Mouse (Mus musculus): Measurements from ENCODE around the gene Pofut1. TPM values are rescaled to one million over a fixed set of nuclear protein-coding genes. Genes with fewer than 3 reads are reported as not detected.
"Not testable (repeated sequence)": the region's sequence is repeated elsewhere in the genome, so short reads cannot be mapped to it uniquely, and the experiment has no call there.

Gene Pofut1
- total RNA-seq, 2 experiments from 2014 or later = 19.2 to 22.5 TPM

DNA sequence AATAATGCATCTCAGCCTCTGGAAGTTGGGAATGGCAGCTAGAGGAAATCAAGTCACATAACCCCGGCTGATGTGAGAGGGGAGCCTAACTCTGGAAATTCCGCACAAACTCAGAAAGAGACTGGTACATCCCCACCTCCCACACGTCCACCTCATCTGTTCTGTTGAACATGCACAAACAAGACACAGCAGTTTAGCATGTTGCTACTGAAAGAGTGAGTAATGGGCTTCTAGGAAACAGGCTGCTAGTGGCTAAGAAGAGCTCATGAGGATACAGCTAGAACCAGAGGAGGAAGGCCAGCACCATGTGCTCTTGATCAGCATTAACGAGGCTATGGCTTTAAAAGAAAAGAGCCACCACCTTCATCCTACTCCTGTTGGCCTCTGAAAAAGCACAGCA lies 3.4 kb upstream of the Pofut1 start:
- intact Hi-C loops (cut with DNase I) = loop anchor here (5.0 kb wide), 1 partner anchor 76 kb away; the partner anchor contains the start of gene Tm9sf4
- no peak for DNase-seq

DNA sequence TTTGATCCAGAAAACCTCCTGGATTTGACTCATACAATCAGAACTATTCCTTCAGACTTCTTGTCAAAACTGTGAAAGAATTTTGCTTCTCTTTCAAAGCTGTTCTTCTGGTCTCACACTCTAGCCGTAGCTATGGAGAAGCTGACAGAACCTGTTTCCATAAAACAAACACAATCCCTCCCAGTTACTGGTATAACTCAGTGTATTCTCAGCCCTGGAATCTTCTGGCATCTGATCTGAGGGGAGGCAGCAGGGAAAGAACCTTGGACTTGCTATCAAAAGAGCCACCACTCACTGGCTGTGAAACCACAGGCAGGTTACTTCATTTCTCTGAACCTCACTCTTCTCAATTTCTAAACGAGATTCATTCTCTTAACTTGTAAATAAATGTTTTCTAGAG lies 2.9 kb upstream of the Pofut1 start:
- intact Hi-C loops (cut with DNase I) = loop anchor here (5.0 kb wide), 1 partner anchor 76 kb away; the partner anchor contains the start of gene Tm9sf4
- no peak for DNase-seq

DNA sequence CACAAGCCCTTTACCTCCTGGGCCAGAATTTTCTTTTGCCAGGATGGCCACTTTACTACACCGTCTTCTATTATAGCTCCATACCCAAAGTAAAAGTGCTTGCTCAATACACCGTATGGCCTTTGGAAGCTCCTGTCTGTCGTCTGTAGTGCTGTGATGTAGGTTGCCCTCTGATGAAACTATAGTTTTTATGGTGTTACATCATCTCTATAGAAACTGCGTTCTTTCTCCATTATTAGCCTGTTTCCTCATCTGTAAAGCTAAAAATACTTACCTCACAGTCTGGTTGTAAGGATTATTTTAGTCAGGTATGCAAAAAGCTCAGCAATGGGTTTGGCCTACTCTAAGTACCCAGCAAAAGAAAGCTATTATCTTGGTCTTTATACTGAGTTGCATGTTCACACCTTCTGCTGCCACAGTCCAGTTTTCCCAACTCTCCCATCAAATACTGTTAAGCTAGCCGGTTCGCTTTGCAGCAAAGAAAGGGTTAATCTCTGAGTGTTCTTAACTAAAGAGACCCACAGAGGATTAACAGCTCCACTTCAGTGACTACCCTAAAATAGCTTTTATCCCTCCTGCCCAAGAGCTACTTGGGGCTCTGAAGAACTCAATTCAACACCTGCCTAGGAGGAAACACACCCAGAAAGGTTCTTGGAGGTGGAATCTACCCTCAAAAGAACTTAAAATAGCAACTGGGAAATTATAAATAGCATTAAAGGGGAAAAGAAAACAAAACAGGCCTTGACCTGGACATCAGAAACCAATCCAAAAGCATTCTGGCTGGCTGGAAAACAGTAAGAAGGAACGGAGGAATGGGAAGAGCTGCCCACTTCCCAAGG lies 2.1 kb upstream of the Pofut1 start:
- DNase-seq = no peak
- intact Hi-C loops (cut with DNase I) = loop anchor here (5.0 kb wide), 1 partner anchor 77 kb away; the partner anchor contains the start of gene Tm9sf4

DNA sequence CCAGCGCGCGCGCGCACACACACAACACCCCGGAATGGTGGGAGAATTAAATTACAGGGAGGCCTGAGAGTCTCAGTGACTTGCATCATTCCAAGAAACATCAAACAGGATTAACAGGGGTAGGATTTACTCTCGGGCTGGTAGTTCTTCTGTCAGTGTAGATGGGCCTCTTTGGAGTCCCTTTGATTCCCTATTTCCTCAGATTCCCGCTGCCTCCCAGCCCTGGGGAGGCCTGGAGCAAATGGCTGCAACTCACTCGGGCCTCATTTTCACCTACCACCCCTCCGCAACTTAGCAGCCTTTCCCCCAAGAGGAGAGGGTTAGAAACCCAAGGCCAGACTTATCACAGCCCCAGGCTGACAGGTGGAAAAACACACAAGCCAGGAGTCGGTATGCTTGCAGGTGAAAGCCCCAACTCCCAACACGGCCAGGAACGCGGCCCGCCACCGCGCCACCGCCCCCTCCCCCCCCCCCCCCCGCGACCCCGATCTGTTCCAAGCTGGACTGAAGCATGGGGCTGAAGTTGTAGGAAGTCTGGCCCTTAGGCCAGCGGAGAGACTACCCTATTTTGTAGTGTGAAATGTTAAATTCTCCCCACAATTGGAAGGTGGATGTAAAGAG lies 1.4 kb upstream of the Pofut1 start:
- intact Hi-C loops (cut with DNase I) = loop anchor here (5.0 kb wide), 5 partner anchors 52 to 172 kb away; partner anchors contain the start of genes Kif3b and Tm9sf4
- DNase-seq = peak in 1 of 2 experiments; percentile 31

DNA sequence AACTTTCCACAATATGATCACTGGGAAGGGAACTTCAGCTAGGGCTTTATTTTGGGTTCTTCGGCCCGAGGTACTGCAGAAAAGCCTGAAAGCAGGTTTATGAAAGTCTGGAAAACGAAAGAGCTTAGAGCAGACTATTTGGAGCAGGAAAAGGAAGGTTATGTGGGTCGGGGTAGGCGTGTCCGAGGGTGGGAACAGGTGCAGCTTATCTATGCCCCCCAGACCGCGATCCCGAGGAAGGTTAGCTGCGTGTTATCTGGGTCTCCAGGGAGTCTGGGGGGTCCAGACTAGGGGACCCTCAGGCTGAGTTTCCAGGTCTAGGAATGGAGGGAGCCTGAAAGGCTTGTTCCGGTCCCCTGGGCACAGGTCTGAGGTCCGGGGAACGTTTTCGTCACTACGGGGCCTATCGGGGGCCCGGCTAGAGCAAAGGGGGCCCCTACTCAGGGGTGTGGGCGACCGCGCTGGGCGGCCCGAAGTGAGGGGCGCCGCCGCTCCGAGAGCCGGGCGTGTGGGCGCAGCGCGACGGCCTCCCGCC lies 565 bp upstream of the Pofut1 start:
- intact Hi-C loops (cut with DNase I) = loop anchor here (5.0 kb wide), 4 partner anchors 52 to 172 kb away; partner anchors contain the start of gene Kif3b
- peak in 1 of 2 experiments; percentile 45 for DNase-seq

DNA sequence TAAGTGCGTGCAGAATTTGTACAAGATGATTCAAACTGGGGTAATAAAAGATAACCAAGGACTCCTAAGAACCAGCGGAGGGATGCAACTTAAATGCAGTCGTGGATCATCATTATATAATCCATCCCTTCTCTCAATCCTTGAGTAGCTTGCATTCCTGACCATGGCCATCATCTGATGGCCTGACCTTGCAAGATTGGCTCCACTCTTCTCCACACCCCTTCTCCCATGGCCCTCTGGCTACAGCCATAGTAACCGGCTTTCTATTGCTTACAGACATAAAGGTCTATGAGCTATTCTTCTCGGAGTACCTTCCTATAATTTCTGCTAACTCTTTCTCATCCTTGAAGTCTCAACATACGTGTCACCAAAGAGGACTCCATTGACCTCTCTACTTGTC lies 823 bp downstream of the Pofut1 start:
- intact Hi-C loops (cut with DNase I) = loop anchor here (5.0 kb wide), 4 partner anchors 50 to 170 kb away; partner anchors contain the start of gene Kif3b
- DNase-seq = no peak

DNA sequence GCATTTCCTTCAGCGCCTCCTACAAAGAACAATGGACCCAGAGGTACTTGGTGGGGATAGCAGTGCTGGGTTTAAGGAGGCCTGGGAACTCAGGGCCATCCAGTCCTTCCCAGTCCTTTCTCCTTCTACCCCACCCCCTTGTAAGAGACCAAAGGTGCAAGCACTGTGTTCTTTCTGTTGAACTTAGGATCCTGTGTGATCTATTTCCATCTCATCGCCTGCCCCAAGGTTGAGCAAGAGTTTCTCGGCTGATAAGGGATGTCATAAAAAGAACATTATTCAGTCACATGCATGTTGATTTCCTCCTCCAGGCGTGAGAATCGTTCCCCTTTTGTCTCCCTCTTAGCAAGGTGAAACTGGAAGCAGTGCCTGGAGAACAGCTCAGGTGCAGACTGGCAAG lies 8.4 kb downstream of the Pofut1 start:
- DNase-seq = no peak
- intact Hi-C loops (cut with DNase I) = no loop called here

DNA sequence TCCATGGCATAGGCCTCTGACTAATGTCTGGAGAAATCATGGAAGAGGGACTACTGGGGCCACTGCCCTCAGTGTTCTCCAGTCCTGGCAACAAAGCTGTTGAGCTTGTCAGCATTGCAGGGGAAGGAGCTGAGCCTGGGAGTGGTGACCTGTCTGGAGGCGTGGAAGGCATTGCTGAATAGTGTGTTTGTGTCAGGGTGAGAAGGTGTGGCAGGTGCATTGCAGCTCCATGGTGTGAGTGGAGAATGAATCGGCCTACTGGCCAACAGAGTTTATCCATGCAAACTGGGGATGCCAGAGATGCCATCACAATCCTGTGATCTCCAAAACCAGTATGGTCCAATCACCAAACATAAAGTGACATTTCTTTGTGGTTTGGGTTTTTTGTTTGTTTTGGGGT lies 15.3 kb downstream of the Pofut1 start:
- no peak for DNase-seq
- intact Hi-C loops (cut with DNase I) = no loop called here

DNA sequence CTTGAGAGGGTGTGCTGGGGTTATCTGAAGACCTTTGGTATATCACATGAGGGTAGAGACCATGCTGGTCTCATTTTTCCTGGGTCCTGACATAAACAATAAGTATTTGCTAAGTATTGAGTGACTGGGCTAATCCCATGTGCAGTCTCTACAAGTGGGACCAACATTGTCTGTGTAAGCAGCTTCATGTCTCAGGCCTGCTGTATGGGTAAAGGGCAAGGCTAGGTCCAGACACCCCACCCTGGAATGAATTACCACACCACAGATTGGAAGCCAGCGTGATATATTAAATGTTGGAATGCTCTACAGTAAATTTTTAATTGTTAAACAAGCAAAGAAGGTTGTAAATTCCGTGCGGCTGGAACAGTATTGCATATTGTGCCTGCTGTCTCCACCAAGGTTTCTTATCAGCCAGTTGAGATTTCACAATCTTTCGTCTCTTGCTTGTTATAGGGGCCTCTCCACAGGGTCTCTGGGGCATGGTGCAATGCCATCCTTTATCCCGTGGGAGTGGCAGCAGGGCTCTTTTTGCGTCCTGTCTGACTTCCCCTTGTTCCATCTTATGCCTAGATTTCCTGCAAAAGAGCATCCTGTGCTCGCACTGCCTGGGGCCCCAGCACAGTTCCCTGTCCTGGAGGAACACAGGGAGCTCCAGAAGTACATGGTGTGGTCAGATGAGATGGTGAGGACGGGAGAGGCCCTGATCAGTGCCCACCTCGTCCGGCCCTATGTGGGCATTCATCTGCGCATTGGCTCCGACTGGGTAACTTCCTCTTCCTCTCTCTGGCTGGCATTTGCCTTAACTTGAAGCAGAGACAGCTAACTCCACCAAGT lies 17.9 kb downstream of the Pofut1 start:
- intact Hi-C loops (cut with DNase I) = no loop called here
- no peak for DNase-seq

DNA sequence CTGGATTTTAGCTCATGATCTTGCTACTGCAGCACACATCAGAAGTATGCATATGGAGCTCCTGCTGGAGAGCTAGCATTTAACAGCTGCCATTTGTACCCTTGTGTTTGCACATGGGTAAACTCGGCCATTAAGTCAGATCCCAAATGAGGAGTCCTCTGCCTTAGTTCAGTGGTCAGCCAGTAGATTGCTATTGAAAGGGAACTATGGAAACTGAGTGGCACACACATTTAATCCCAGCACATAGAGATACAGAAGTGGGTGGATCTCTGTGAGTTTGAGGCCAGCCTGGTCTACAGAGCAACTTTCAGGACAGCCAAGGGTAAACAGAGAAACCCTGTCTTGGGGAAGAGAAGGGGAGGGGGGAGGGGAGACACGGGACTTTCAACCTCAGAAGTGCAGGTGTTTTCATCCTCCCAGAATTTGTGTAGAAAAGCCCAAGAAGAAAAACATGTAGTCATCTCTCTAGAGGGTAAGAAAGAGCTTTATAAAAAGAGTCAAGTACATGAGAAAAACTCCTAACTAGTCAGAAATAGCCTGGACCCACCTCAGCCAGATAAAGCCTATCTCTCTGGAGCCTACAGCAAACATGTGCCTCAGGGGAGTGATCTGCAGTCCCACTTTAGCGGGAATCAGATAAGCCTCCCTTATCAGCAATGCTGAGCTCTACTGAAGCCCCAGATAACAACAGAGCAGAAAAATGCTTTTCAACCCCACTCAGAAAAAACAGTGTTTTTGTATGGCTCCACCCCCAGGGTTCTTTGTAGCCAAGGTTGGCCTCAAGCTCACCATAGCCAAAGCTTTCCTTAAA lies 18.7 kb downstream of the Pofut1 start:
- no peak for DNase-seq
- intact Hi-C loops (cut with DNase I) = no loop called here

DNA sequence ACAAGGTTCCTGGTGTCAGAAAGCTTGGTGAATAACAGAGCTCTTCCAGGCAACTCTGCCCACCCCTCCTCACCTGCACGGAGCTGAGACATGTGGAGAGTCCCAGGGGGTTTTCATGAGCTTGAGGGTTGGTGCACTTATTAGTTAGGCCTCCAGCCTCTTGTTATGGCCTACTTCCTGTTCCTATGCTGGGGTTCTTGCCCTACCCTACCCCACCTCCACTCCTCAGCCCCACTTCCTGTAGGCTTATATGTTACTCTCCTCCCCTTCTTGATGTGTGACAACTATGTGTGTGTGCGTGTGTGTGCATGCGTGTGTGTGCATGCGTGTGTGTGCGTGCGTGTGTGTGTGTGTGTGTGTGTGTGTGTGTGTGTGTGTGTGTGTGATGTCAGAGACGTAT lies 21.7 kb downstream of the Pofut1 start:
- intact Hi-C loops (cut with DNase I) = no loop called here

DNA sequence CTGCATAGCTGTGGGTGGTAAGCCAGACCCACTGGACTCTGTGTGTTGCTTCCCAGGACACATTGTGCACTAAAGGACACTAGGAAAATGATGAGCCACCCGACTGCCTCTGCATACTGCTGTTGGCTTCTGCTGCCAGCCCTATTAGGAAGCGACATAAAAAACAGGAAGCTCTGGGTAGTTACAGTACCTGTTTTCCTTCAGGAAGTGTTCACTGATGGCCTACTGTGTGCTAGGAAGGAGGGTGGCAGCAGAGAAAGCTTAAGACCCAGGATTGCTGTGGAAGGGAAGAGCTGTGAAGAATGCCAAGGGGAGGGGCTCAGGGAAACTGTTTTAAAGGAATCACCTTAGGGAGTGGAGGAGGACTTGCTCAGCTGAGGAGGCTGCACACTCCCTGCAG lies 26.0 kb downstream of the Pofut1 start:
- no peak for DNase-seq
- intact Hi-C loops (cut with DNase I) = no loop called here

More for the DNA sequence above, 21.7 kb downstream of the Pofut1 start:
- DNase-seq = no peak

DNA sequence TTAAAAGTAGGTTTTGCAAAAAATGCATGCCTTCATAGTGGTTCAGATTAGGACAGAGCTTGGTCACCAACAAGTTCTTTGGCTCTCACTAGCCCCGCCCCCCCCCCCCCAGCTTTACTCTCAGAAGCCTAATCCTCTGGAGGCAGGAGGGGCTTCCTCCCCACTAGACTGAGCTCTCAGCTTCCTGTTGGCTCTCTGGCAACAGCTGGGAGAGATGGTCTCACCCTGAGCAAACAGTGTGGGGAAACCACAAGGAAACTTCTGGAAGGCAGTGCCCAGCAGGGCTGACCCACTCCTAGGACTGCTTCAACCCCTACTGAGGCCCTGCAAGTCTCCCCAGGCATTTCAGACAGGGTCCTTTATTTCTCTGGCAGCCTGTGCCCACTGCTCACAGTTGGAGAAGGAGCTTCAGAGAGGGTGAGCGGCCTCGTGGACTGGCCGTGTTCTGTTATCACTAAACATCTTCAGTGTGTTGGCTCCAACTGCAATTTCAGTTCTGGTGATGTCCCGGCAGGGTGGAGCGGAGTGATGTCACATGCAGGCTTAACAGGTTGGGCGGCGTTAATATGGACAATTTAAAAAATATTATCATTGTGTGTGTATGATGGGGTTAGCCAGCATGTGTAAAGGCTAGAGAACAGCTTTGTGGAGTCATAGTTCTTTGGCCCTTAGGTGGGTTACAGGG lies 29.0 kb downstream of the Pofut1 start:
- intact Hi-C loops (cut with DNase I); DNase-seq: not testable (repeated sequence)

DNA sequence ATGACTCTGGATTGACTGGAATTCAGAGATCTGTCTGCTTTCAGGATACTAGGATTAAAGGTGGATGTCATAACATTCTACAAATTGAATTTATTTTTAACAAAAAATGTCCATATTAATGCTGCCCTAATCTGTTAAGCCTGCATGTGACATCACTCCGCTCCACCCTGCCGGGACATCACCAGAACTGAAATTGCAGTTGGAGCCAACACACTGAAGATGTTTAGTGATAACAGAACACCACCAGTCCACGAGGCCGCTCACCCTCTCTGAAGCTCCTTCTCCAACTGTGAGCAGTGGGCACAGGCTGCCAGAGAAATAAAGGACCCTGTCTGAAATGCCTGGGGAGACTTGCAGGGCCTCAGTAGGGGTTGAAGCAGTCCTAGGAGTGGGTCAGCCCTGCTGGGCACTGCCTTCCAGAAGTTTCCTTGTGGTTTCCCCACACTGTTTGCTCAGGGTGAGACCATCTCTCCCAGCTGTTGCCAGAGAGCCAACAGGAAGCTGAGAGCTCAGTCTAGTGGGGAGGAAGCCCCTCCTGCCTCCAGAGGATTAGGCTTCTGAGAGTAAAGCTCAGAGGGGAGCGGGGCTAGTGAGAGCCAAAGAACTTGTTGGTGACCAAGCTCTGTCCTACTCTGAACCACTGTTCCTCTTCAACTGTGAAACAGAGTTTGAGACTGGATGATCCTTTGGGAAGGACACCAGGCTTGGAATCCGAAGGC lies 33.0 kb downstream of the Pofut1 start:
- intact Hi-C loops (cut with DNase I); DNase-seq: not testable (repeated sequence)

DNA sequence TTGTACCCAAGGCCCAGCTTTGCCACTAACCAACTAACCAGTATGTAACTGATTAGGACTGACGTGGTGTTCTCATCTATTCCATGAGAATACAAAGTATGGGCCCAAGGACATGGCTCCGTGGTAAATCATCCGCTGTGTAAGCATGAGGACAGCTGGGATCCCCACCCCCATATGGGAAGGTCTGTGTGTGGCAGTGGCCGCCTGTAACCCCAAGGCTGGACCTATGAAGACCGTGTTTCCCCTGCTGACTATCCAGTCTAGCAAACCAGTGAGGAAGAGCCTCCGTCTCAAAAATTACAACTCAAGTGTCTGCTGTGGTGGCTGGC lies 33.5 kb downstream of the Pofut1 start:
- DNase-seq = no peak
- intact Hi-C loops (cut with DNase I) = no loop called here

DNA sequence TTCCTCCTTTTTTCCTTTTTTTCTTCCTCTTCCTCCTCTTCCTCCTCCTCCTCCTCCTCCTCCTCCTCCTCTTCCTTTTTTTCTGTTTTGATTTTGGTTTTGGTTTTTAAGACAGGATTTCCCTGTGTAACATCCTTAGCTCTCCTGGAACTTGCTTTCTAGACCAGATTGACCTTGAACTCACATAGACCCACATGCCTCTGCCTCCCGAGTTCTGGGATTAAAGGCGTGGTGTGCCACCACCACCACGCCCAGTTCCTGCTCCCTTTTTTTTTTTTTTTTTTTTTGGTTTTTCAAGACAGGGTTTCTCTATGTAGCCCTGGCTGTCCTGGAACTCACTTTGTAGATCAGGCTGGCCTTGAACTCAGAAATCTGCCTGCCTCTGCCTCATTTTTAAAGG lies 34.2 kb downstream of the Pofut1 start:
- DNase-seq; intact Hi-C loops (cut with DNase I): not testable (repeated sequence)

DNA sequence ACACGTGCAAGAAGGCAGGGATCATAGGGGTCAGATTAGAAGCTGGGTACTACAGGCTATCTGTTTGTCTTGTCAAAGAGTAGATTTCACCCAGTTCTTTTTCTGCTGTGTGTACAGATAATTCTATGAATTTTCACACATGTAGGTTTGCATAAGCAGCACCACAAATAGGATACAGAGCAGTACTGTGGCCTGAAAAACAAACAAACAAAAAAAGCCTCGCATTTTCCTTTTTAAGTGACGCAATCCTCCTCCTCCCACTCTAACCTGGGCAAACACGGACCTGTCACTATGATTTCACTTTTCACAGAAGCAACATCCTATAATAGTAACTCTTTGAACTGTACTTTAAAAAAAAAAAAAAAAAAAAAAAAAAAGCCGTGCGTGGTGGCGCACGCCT lies 35.1 kb downstream of the Pofut1 start:
- DNase-seq = no peak
- intact Hi-C loops (cut with DNase I) = no loop called here

DNA sequence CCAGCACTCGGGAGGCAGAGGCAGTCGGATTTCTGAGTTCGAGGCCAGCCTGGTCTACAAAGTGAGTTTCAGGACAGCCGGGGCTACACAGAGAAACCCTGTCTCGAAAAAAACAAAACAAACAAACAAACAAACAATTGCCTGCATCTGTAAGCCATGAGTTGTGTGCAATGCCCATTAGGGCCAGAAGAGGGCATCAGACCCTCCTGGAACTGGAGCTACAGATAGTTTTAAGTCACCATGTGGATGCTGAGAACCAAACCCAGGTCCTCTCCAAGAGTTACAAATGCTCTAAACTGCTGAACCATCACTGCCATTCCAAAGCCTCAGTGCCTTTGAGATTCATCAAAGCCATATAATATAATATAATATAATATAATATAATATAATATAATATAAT lies 35.5 kb downstream of the Pofut1 start:
- DNase-seq; intact Hi-C loops (cut with DNase I): not testable (repeated sequence)

DNA sequence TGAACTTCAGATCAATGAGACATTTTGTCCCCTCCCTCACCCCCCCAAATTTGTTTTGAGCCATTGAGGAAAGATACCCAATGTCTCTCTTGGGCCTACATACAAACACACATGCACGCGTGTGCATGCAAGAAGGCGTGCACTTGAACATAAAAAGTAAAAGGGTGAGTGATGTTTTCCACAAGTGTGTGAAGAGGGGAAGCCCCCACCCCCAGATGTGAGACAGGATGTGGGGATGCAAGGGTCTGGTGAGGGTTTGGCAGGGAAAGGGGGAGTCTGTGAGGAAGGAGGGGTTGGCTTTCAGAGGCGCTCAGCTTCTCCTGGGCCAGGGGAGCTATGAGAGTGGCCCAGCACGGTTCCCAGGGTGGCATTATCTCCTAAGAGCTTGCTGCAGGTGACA lies 37.0 kb downstream of the Pofut1 start:
- DNase-seq = no peak
- intact Hi-C loops (cut with DNase I) = no loop called here

All from heart, postnatal 10 days (tissue).